11 mouse cellular contexts compared by ENCODE assay signal in genomic region chr9:75315238-75315637, GRCm38 (mm10). TPM values are rescaled to one million over a fixed set of nuclear protein-coding genes. Genes with fewer than 3 reads are reported as not detected.
A peak's percentile ranks its signal among the peaks of the same experiment; 100 is the strongest.
DNase-seq lines count a peak whose midpoint lies in the region; ATAC-seq lines count a peak whose summit lies in the region.
"Had no signal": no experiment of that assay in that cellular context is flagged by ENCODE, and none has a peak within 500 bp of the region (broad histone marks: within the 10 kb centered on the region; RNA-seq: fewer than 3 reads in every experiment).

No protein-coding gene starts in this region.

- H3K27ac ChIP-seq in heart, embryonic 10.5 days = 0 out of 2 replicates have a peak overlapping the region, but pooled peaks have one; percentile 95
- H3K27ac ChIP-seq in neural tube, embryonic 11.5 days (ENCODE audit: low read depth, low read length) = no peak overlapping the region
- no peak overlapping the region for H3K27ac ChIP-seq in limb, embryonic 15.5 days

- ATAC-seq in neural tube, embryonic 11.5 days (ENCODE audit: insufficient read depth, low FRiP score, low TSS enrichment) = no peak
- ATAC-seq in limb, embryonic 15.5 days (ENCODE audit: insufficient number of reproducible peaks, low FRiP score, low TSS enrichment, low read depth) = no peak

- peak overlapping the region; percentile 90 for H3K4me2 ChIP-seq in neural tube, embryonic 11.5 days (ENCODE audit: low read depth)
- H3K4me2 ChIP-seq in limb, embryonic 15.5 days = peak overlapping the region; percentile 89

- WGBS in heart, embryonic 10.5 days = 68% methylated on average over 3 of the region's 3 CpGs
- 76% methylated on average over 3 of the region's 3 CpGs for WGBS in neural tube, embryonic 11.5 days
- WGBS in limb, embryonic 15.5 days = 71% methylated on average over 3 of the region's 3 CpGs

- H3K4me1 ChIP-seq in heart, embryonic 10.5 days = peaks cover 38% of the 10 kb centered on the region
- peaks cover 9% of the 10 kb centered on the region for H3K4me1 ChIP-seq in neural tube, embryonic 11.5 days (ENCODE audit: control insufficient read depth, insufficient read depth, low read length)
- H3K4me1 ChIP-seq in limb, embryonic 15.5 days = peaks cover 26% of the 10 kb centered on the region

- 0 out of 2 replicates have a peak, but pooled peaks cover 5% of the 10 kb centered on the region for H3K36me3 ChIP-seq in heart, embryonic 10.5 days
- no peaks in the 10 kb centered on the region for H3K36me3 ChIP-seq in neural tube, embryonic 11.5 days (ENCODE audit: control insufficient read depth, insufficient read depth, low read length)
- no peaks in the 10 kb centered on the region for H3K36me3 ChIP-seq in limb, embryonic 15.5 days

- H3K27me3 ChIP-seq in heart, embryonic 10.5 days (ENCODE audit: insufficient read depth, poor library complexity, severe bottlenecking) = no peaks in the 10 kb centered on the region
- H3K27me3 ChIP-seq in neural tube, embryonic 11.5 days (ENCODE audit: control insufficient read depth, insufficient read depth, low read length) = no peaks in the 10 kb centered on the region
- no peaks in the 10 kb centered on the region for H3K27me3 ChIP-seq in limb, embryonic 15.5 days

- H3K9ac ChIP-seq in neural tube, embryonic 11.5 days (ENCODE audit: low read length) = peak overlapping the region; percentile 75; the same call in 1 of the 2 replicates
- no peak overlapping the region for H3K9ac ChIP-seq in limb, embryonic 15.5 days

- no peak for DNase-seq in heart, embryonic 10.5 days (ENCODE audit: low spot score)
- DNase-seq in heart, adult 18-20 months = no peak
- no peak for DNase-seq in neural tube, embryonic 11.5 days (ENCODE audit: low spot score)
- DNase-seq in neural tube, embryonic 10.5 days (ENCODE audit: extremely low spot score, low spot score) = no peak
- DNase-seq in thymus, postnatal 4 days = no peak
- DNase-seq in retina, postnatal 1 day = no peak
- no peak for DNase-seq in urinary bladder, postnatal 4 days (ENCODE audit: low spot score in 2 of 2)
- DNase-seq: adrenal gland, postnatal 14 days had no signal

- no peaks in the 10 kb centered on the region for H3K9me3 ChIP-seq in heart, embryonic 10.5 days
- H3K9me3 ChIP-seq in neural tube, embryonic 11.5 days (ENCODE audit: control insufficient read depth, low read length) = no peaks in the 10 kb centered on the region
- no peaks in the 10 kb centered on the region for H3K9me3 ChIP-seq in limb, embryonic 15.5 days

- peak overlapping the region; percentile 91 for H3K4me3 ChIP-seq in heart, embryonic 10.5 days
- peak overlapping the region; percentile 70 for H3K4me3 ChIP-seq in neural tube, embryonic 11.5 days (ENCODE audit: low read depth, low read length)
- H3K4me3 ChIP-seq in limb, embryonic 15.5 days = peak overlapping the region; percentile 73

RNA-seq across cellular contexts. Expression of gene Gnb5, which starts 9.2 kb away (rescaled TPM):
- 40.4 and 58.1 TPM in 2 replicates for polyA plus RNA-seq in heart, embryonic 10.5 days (2016; fragmentation: Nextera tagmentation; extraction: Ambion mirVana)
- total RNA-seq in heart, adult 18-20 months (2021) = 10 to 100 TPM; 21.9 to 24.9 TPM
- polyA plus RNA-seq in neural tube, embryonic 11.5 days (2014; fragmentation: Nextera tagmentation; extraction: Ambion mirVana) = 34.2 and 34.7 TPM in 2 replicates
- polyA plus RNA-seq in limb, embryonic 15.5 days (2015; fragmentation: Nextera tagmentation; extraction: Ambion mirVana) = 24.6 TPM in 2 replicates

RNA-seq across cellular contexts. Expression of gene Bcl2l10, which starts 32.3 kb away (rescaled TPM):
- polyA plus RNA-seq in heart, embryonic 10.5 days (2016; fragmentation: Nextera tagmentation; extraction: Ambion mirVana) = not detected in 2 replicates
- total RNA-seq in heart, adult 18-20 months (2021) = under 1 TPM in 1 of 2 experiments, not detected in 1; 0.23 TPM
- not detected in 2 replicates for polyA plus RNA-seq in neural tube, embryonic 11.5 days (2014; fragmentation: Nextera tagmentation; extraction: Ambion mirVana)
- polyA plus RNA-seq in limb, embryonic 15.5 days (2015; fragmentation: Nextera tagmentation; extraction: Ambion mirVana) = not detected in 2 replicates
- total RNA-seq: adrenal gland, postnatal 14 days had no signal
- polyA plus RNA-seq: C2C12; liver, embryonic 16.5 days had no signal
